Mouse (Mus musculus): ENCODE results near the gene Tubb2b.

- TF ChIP-seq ZC3H11A (IDR thresholded peaks at IDR 0.05; ENCODE audit: borderline replicate concordance, low read depth, low read length), result no peak
- TF ChIP-seq HCFC1 (IDR thresholded peaks at IDR 0.05; ENCODE audit: borderline replicate concordance, insufficient read depth, low read length), result no peak
Measured at GRCm38 (mm10) chr13:34114654-34115053, 15.6 kb downstream of the Tubb2b start.
